Mouse (Mus musculus) hindbrain, embryonic 16.5 days (tissue): ENCODE results near the gene Ralbp1. TPM values are rescaled to one million over a fixed set of nuclear protein-coding genes. Genes with fewer than 3 reads are reported as not detected.

Experiments used
- ATAC-seq: fragments of 200-750 bp; cut with Nextera tagmentation; 2 replicates; pipeline ENCODE4 v1.8.0; 2017; ENCODE audit warnings: moderate TSS enrichment, moderate library complexity
- H3K27ac ChIP-seq: fragments of 300-500 bp; sonication (generic); 2 replicates; pipeline ENCODE4 v1.5.1; 2014; ENCODE audit warnings: low read depth, mild to moderate bottlenecking, control low read depth, low read length, moderate library complexity
- H3K27me3 ChIP-seq: fragments of 300-500 bp; sonication (generic); replicated peaks from 2 replicates; pipeline ENCODE4 v1.6.1; 2014; ENCODE audit warnings: low read length; ENCODE audit not compliant: control insufficient read depth, insufficient read depth
- H3K36me3 ChIP-seq: fragments of 300-500 bp; sonication (generic); 2 replicates; pipeline ENCODE4 v1.6.1; 2014; ENCODE audit warnings: mild to moderate bottlenecking, low read length, moderate library complexity, mixed read lengths; ENCODE audit not compliant: control insufficient read depth, insufficient read depth
- H3K4me1 ChIP-seq: fragments of 300-500 bp; sonication (generic); 2 replicates; pipeline ENCODE4 v1.6.1; 2014; ENCODE audit warnings: low read depth, low read length; ENCODE audit not compliant: control insufficient read depth, insufficient read depth
- H3K4me2 ChIP-seq: fragments of 300-500 bp; sonication (generic); 2 replicates; pipeline ENCODE4 v1.6.1; 2014; ENCODE audit warnings: mild to moderate bottlenecking, low read length, control low read depth, moderate library complexity
- H3K4me3 ChIP-seq: fragments of 300-500 bp; sonication (generic); 2 replicates; pipeline ENCODE4 v1.5.1; 2014; ENCODE audit warnings: mild to moderate bottlenecking, low read length, control low read depth, moderate library complexity
- H3K9ac ChIP-seq: fragments of 300-500 bp; sonication (generic); 2 replicates; pipeline ENCODE4 v1.6.1; 2014; ENCODE audit warnings: low read depth, mild to moderate bottlenecking, control low read depth, low read length, moderate library complexity
- H3K9me3 ChIP-seq: fragments of 300-500 bp; sonication (generic); 2 replicates; pipeline ENCODE4 v1.6.1; 2014; ENCODE audit warnings: mild to moderate bottlenecking, low read length, moderate library complexity; ENCODE audit not compliant: control insufficient read depth
- WGBS: fragments of 180-500 bp; shearing (Covaris S2); extraction: QIAGEN DNeasy Blood & Tissue Kit; methylation state at CpG from one replicate; pipeline ENCODE4 v1.1.7; 2014; 5-methylcytosine and 5-hydroxymethylcytosine counted together
- polyA plus RNA-seq: library from polyadenylated mRNA; unstranded; fragments of >200 nt; fragmentation: Nextera tagmentation; extraction: Ambion mirVana; gene quantifications from 2 replicates; pipeline ENCODE4 v1.2.1, GENCODE M21; 2015

Ralbp1 gene
- polyA plus RNA-seq, 1 experiment from 2014 or later, result 58.3 TPM

GRCm38 (mm10) chr17:65903826-65904225 lies 18.2 kb upstream of the Ralbp1 start:
- no peaks in the 10 kb centered on the region; the same call in 1 of the 2 replicates for H3K9me3 ChIP-seq
- 96% methylated on average over 8 of the region's 8 CpGs for WGBS
- H3K27me3 ChIP-seq, result no peaks in the 10 kb centered on the region
- H3K4me2 ChIP-seq, result no peak overlapping the region
- no peak overlapping the region for H3K4me3 ChIP-seq
- H3K36me3 ChIP-seq, result no peaks in the 10 kb centered on the region
- H3K4me1 ChIP-seq, result no peaks in the 10 kb centered on the region
- ATAC-seq, result no peak
- no peak overlapping the region for H3K9ac ChIP-seq
- H3K27ac ChIP-seq, result no peak overlapping the region

- ATAC-seq, result no peak
- Histone ChIP-seq H3K27me3 (no peaks in the 10 kb centered on the region), H3K4me2 (no peak overlapping the region)
These were observed 17.4 kb upstream of the Ralbp1 start for GRCm38 (mm10) chr17:65903011-65903410.

GRCm38 (mm10) chr17:65902281-65902680 lies 16.7 kb upstream of the Ralbp1 start:
- Histone ChIP-seq H3K9ac (no peak overlapping the region), H3K4me3 (no peak overlapping the region), H3K9me3 (no peaks in the 10 kb centered on the region; the same call in 1 of the 2 replicates), H3K4me1 (no peaks in the 10 kb centered on the region), H3K36me3 (no peaks in the 10 kb centered on the region), H3K4me2 (no peak overlapping the region), H3K27me3 (no peaks in the 10 kb centered on the region), H3K27ac (no peak overlapping the region)
- ATAC-seq, result no peak
- 93% methylated on average over 6 of the region's 6 CpGs for WGBS

More at GRCm38 (mm10) chr17:65903011-65903410, 17.4 kb upstream of the Ralbp1 start:
- Histone ChIP-seq H3K4me3 (no peak overlapping the region), H3K9me3 (no peaks in the 10 kb centered on the region; the same call in 1 of the 2 replicates), H3K9ac (no peak overlapping the region), H3K27ac (no peak overlapping the region), H3K36me3 (no peaks in the 10 kb centered on the region), H3K4me1 (no peaks in the 10 kb centered on the region)
- 100% methylated on average over 1 of the region's 1 CpGs for WGBS

- no peak overlapping the region for H3K9ac ChIP-seq
- no peaks in the 10 kb centered on the region for H3K4me1 ChIP-seq
- WGBS, result 65% methylated on average over 3 of the region's 3 CpGs
- H3K36me3 ChIP-seq, result no peaks in the 10 kb centered on the region
- no peak for ATAC-seq
- H3K4me3 ChIP-seq, result no peak overlapping the region
- H3K9me3 ChIP-seq, result no peaks in the 10 kb centered on the region
- H3K4me2 ChIP-seq, result no peak overlapping the region
- no peak overlapping the region for H3K27ac ChIP-seq
- H3K27me3 ChIP-seq, result no peaks in the 10 kb centered on the region
These were observed 10.4 kb upstream of the Ralbp1 start for GRCm38 (mm10) chr17:65896016-65896415.

GRCm38 (mm10) chr17:65889476-65889875 lies 3.9 kb upstream of the Ralbp1 start:
- peaks cover 4% of the 10 kb centered on the region; the same call in 1 of the 2 replicates for H3K4me1 ChIP-seq
- H3K36me3 ChIP-seq, result no peaks in the 10 kb centered on the region
- no peaks in the 10 kb centered on the region for H3K9me3 ChIP-seq
- H3K4me2 ChIP-seq, result no peak overlapping the region
- H3K4me3 ChIP-seq, result no peak overlapping the region
- no peak for ATAC-seq
- no peak overlapping the region for H3K27ac ChIP-seq
- 86% methylated on average over 5 of the region's 5 CpGs for WGBS
- H3K9ac ChIP-seq, result no peak overlapping the region
- no peaks in the 10 kb centered on the region for H3K27me3 ChIP-seq

GRCm38 (mm10) chr17:65886571-65886970 lies 973 bp upstream of the Ralbp1 start:
- 75% methylated on average over 9 of the region's 9 CpGs for WGBS
- Histone ChIP-seq H3K27me3 (no peaks in the 10 kb centered on the region), H3K4me1 (peaks cover 20% of the 10 kb centered on the region), H3K36me3 (no peaks in the 10 kb centered on the region), H3K27ac (no peak overlapping the region; the same call in 1 of the 2 replicates), H3K4me3 (peak overlapping the region; percentile 97), H3K9ac (peak overlapping the region; percentile 2; the same call in 1 of the 2 replicates), H3K9me3 (no peaks in the 10 kb centered on the region), H3K4me2 (peak overlapping the region; percentile 93)
- no peak for ATAC-seq

GRCm38 (mm10) chr17:65885398-65885696 lies 251 bp downstream of the Ralbp1 start:
- H3K9ac ChIP-seq, result peak overlapping the region; percentile 81
- 0% methylated on average over 11 of the region's 11 CpGs for WGBS
- H3K4me3 ChIP-seq, result peak overlapping the region; percentile 97
- peak overlapping the region; percentile 93 for H3K4me2 ChIP-seq
- no peaks in the 10 kb centered on the region for H3K9me3 ChIP-seq
- H3K36me3 ChIP-seq, result no peaks in the 10 kb centered on the region
- H3K4me1 ChIP-seq, result peaks cover 22% of the 10 kb centered on the region
- no peak for ATAC-seq
- H3K27me3 ChIP-seq, result no peaks in the 10 kb centered on the region
- peak overlapping the region; percentile 97 for H3K27ac ChIP-seq

GRCm38 (mm10) chr17:65884691-65885397 lies 754 bp downstream of the Ralbp1 start:
- peak; percentile 99 for ATAC-seq
- WGBS, result 0% methylated on average over 58 of the region's 67 CpGs
- peaks cover 22% of the 10 kb centered on the region for H3K4me1 ChIP-seq
- H3K4me2 ChIP-seq, result peak overlapping the region; percentile 93
- H3K36me3 ChIP-seq, result no peaks in the 10 kb centered on the region
- H3K9ac ChIP-seq, result peak overlapping the region; percentile 95
- H3K27me3 ChIP-seq, result no peaks in the 10 kb centered on the region
- no peaks in the 10 kb centered on the region for H3K9me3 ChIP-seq
- peak overlapping the region; percentile 97 for H3K4me3 ChIP-seq
- H3K27ac ChIP-seq, result peak overlapping the region; percentile 97

- ATAC-seq, result peak; percentile 21
- no peaks in the 10 kb centered on the region for H3K36me3 ChIP-seq
- H3K27ac ChIP-seq, result peak overlapping the region; percentile 96
- peak overlapping the region; percentile 85 for H3K4me2 ChIP-seq
- peak overlapping the region; percentile 95 for H3K9ac ChIP-seq
- WGBS, result under 1% methylated on average over 55 of the region's 56 CpGs
- H3K4me1 ChIP-seq, result peaks cover 22% of the 10 kb centered on the region
- no peaks in the 10 kb centered on the region for H3K9me3 ChIP-seq
- peak overlapping the region; percentile 97 for H3K4me3 ChIP-seq
- H3K27me3 ChIP-seq, result no peaks in the 10 kb centered on the region
These were observed 1.4 kb downstream of the Ralbp1 start for GRCm38 (mm10) chr17:65884061-65884669.
